Mouse (Mus musculus): Measurements from ENCODE around the gene Slc35d1. TPM values are rescaled to one million over a fixed set of nuclear protein-coding genes. Genes with fewer than 3 reads are reported as not detected.

The Slc35d1 gene
- polyA plus RNA-seq, 1 experiment from 2014 or later: 7.8 TPM

DNA sequence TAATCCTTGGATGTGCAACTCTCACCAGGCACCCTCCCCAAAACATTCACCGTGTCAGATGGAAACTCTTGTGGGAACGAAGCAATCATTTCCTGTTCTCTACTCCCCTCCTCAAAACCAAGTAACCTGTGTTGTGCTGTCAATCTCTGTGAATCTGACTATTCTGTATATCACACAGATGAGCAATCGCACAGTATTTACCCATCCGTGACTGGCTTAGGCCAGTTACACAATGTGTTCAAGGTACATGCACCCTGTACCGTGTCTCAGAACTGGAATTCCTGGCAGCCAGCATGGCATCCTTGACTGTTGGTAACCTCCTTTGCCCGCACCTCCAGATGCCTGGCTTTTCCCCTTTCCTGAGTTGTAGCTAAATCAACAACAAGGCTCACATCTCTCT is 1.1 kb upstream of the Slc35d1 start:
- H3K36me3 ChIP-seq: no peaks in the 10 kb centered on the region
- no peak overlapping the region for H3K9ac ChIP-seq (replicated peaks)
- no peak overlapping the region for H3K27ac ChIP-seq (replicated peaks)

GRCm38 (mm10) chr4:103214498-103214924 is 453 bp downstream of the Slc35d1 start:
- Histone ChIP-seq H3K4me1 (peaks cover 17% of the 10 kb centered on the region), H3K27ac (replicated peaks) (peak overlapping the region; percentile 99), H3K27me3 (no peaks in the 10 kb centered on the region), H3K4me2 (replicated peaks) (peak overlapping the region; percentile 68), H3K4me3 (peak overlapping the region; percentile 87), H3K9me3 (no peaks in the 10 kb centered on the region), H3K9ac (replicated peaks) (peak overlapping the region; percentile 95), H3K36me3 (peaks cover 6% of the 10 kb centered on the region)
- WGBS: under 1% methylated on average over 44 of the region's 48 CpGs
- ATAC-seq (ENCODE audit: low FRiP score, low read depth): peak; percentile 72

More for the DNA sequence above, 1.1 kb upstream of the Slc35d1 start:
- ATAC-seq (ENCODE audit: low FRiP score, low read depth): no peak
- H3K4me2 ChIP-seq (replicated peaks): no peak overlapping the region; the same call in 1 of the 2 replicates
- H3K4me1 ChIP-seq: peaks cover 19% of the 10 kb centered on the region
- H3K9me3 ChIP-seq: no peaks in the 10 kb centered on the region
- H3K4me3 ChIP-seq: no peak overlapping the region
- WGBS: 81% methylated on average over 6 of the region's 6 CpGs
- no peaks in the 10 kb centered on the region for H3K27me3 ChIP-seq

DNA sequence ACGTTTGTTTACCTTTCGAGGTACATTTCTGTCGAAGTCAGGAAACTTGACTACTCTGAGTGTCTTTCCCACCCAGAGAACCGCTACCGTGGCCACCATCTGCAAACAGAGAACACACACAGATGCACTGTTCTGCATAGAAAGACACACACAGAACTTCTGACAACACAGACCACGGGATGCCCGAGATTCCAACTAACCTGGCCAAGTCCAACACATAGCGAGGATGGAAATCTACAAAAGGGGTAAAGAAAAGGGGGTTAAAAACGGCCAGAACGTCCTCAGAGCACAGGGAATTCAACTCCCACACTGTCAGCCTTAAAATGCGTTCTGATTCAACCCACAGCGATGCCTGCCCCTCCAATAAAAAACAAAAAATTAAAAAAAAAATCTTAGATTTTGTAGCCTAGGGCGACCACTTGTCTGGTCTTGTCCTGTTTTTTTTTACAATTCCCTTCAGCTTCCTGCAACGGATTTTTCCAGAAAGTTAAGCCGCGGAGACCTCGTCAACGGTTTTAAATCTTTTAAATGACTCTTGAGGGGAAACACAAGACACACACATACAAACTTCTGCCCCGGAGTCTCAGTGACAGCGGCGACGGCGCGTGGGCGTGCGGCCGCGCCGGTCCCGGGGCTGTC is 986 bp downstream of the Slc35d1 start:
- H3K27ac ChIP-seq (replicated peaks): peak overlapping the region; percentile 99
- no peaks in the 10 kb centered on the region for H3K9me3 ChIP-seq
- H3K4me2 ChIP-seq (replicated peaks): peak overlapping the region; percentile 68
- H3K4me1 ChIP-seq: peaks cover 17% of the 10 kb centered on the region
- H3K36me3 ChIP-seq: peaks cover 9% of the 10 kb centered on the region
- WGBS: 6% methylated on average over 30 of the region's 30 CpGs
- peak overlapping the region; percentile 87 for H3K4me3 ChIP-seq
- no peak for ATAC-seq (ENCODE audit: low FRiP score, low read depth)
- H3K27me3 ChIP-seq: no peaks in the 10 kb centered on the region
- H3K9ac ChIP-seq (replicated peaks): peak overlapping the region; percentile 95

DNA sequence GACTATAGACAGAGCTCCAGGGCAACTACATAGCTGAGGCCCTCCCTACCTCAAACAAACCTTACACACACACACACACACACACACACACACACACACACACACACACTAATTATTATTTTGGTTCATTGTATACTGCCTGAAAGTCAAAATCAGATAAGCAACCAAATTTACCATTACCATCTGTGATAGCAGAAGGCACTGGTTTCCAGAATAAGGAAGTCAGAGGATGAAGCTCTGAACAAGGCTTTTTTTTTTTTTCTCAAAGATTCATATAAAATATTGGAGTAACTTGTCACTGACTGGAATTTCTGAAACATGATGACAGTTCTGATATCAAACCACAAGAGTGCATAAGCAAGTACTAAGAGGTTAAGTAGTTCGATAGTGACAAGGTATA is 6.4 kb downstream of the Slc35d1 start:
- Histone ChIP-seq H3K36me3 (peaks cover 40% of the 10 kb centered on the region), H3K4me1 (peaks cover 7% of the 10 kb centered on the region), H3K4me2 (replicated peaks) (no peak overlapping the region), H3K9ac (replicated peaks) (no peak overlapping the region), H3K27me3 (no peaks in the 10 kb centered on the region), H3K4me3 (no peak overlapping the region), H3K27ac (replicated peaks) (no peak overlapping the region), H3K9me3 (no peaks in the 10 kb centered on the region)
- no peak for ATAC-seq (ENCODE audit: low FRiP score, low read depth)
- 95% methylated on average over 1 of the region's 1 CpGs for WGBS

- WGBS: 100% methylated on average over 2 of the region's 2 CpGs
Observed at GRCm38 (mm10) chr4:103203646-103204045, 11.3 kb downstream of the Slc35d1 start.

DNA sequence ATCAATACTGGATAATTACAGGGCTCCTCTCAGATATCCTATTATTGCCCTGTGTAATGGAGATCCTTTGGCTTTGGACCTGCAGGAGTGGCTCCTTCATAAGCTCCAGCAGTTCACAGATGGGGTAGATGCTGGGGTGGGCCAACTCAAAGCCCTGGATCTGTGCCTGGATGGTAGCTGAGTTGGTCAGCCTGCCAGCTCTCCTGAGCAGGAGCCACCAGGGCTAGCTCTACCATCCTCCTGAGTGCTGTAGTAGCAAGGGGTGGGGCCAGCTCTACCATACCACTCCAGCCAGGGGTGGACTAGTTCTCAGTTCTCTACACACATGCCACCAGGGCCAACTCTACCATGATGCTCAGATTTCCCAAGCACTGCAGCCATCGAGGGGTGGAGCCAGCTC is 14.9 kb downstream of the Slc35d1 start:
- H3K9ac ChIP-seq (replicated peaks): no peak overlapping the region
- no peak overlapping the region for H3K4me2 ChIP-seq (replicated peaks)
- no peak overlapping the region for H3K27ac ChIP-seq (replicated peaks)
- H3K9me3 ChIP-seq: no peaks in the 10 kb centered on the region
- H3K4me3 ChIP-seq: no peak overlapping the region
- no peak for ATAC-seq (ENCODE audit: low FRiP score, low read depth)
- no peaks in the 10 kb centered on the region for H3K27me3 ChIP-seq
- 90% methylated on average over 1 of the region's 1 CpGs for WGBS
- peaks cover 29% of the 10 kb centered on the region for H3K36me3 ChIP-seq
- H3K4me1 ChIP-seq: no peaks in the 10 kb centered on the region

More at GRCm38 (mm10) chr4:103203646-103204045, 11.3 kb downstream of the Slc35d1 start:
- ATAC-seq (ENCODE audit: low FRiP score, low read depth): no peak
- Histone ChIP-seq H3K9ac (replicated peaks) (no peak overlapping the region), H3K4me3 (no peak overlapping the region), H3K36me3 (peaks cover 42% of the 10 kb centered on the region), H3K9me3 (no peaks in the 10 kb centered on the region), H3K4me1 (no peaks in the 10 kb centered on the region), H3K27ac (replicated peaks) (no peak overlapping the region), H3K27me3 (no peaks in the 10 kb centered on the region), H3K4me2 (replicated peaks) (no peak overlapping the region)

- Histone ChIP-seq H3K4me3 (no peak overlapping the region), H3K9ac (replicated peaks) (no peak overlapping the region), H3K9me3 (no peaks in the 10 kb centered on the region), H3K4me2 (replicated peaks) (no peak overlapping the region), H3K27ac (replicated peaks) (no peak overlapping the region), H3K36me3 (peaks cover 19% of the 10 kb centered on the region), H3K27me3 (no peaks in the 10 kb centered on the region), H3K4me1 (no peaks in the 10 kb centered on the region)
- ATAC-seq (ENCODE audit: low FRiP score, low read depth): no peak
- WGBS: 38% methylated on average over 4 of the region's 4 CpGs
Observed at GRCm38 (mm10) chr4:103199086-103199485, 15.9 kb downstream of the Slc35d1 start.

GRCm38 (mm10) chr4:103197401-103197800 is 17.6 kb downstream of the Slc35d1 start:
- H3K9ac ChIP-seq (replicated peaks): no peak overlapping the region
- no peak overlapping the region for H3K4me3 ChIP-seq
- no peak for ATAC-seq (ENCODE audit: low FRiP score, low read depth)
- H3K4me2 ChIP-seq (replicated peaks): no peak overlapping the region
- no peaks in the 10 kb centered on the region for H3K27me3 ChIP-seq
- H3K27ac ChIP-seq (replicated peaks): no peak overlapping the region
- peaks cover 19% of the 10 kb centered on the region for H3K36me3 ChIP-seq
- no peaks in the 10 kb centered on the region for H3K4me1 ChIP-seq
- no peaks in the 10 kb centered on the region for H3K9me3 ChIP-seq
- WGBS: 95% methylated on average over 8 of the region's 8 CpGs

DNA sequence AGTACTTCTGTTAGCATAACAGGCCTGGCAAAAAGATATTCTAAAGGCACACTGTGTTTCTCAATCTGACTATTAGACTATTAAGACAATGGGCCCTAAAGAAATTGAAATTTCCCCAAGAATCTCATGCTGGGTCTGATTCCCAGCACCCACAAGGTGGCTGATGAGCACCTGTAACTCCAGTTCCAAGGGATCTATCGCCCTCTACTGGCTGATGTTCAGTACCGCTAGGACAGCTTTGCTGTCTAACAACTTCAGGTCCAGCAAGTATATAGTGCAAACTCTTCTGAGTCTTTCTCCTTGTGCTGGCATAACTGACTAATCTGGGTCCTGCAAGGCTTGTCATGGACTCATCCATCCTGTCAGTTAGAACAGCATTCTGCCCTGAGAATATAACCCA is 22.5 kb downstream of the Slc35d1 start:
- H3K4me1 ChIP-seq: no peaks in the 10 kb centered on the region
- no peak overlapping the region for H3K4me2 ChIP-seq (replicated peaks)
- H3K4me3 ChIP-seq: no peak overlapping the region
- H3K9me3 ChIP-seq: no peaks in the 10 kb centered on the region
- 85% methylated on average over 2 of the region's 2 CpGs for WGBS
- no peak overlapping the region for H3K9ac ChIP-seq (replicated peaks)
- H3K27me3 ChIP-seq: no peaks in the 10 kb centered on the region
- H3K27ac ChIP-seq (replicated peaks): no peak overlapping the region
- ATAC-seq (ENCODE audit: low FRiP score, low read depth): no peak
- peaks cover 33% of the 10 kb centered on the region for H3K36me3 ChIP-seq

GRCm38 (mm10) chr4:103188786-103189640 is 26.0 kb downstream of the Slc35d1 start:
- H3K27me3 ChIP-seq: no peaks in the 10 kb centered on the region
- no peaks in the 10 kb centered on the region for H3K9me3 ChIP-seq
- no peak overlapping the region for H3K9ac ChIP-seq (replicated peaks)
- H3K27ac ChIP-seq (replicated peaks): no peak overlapping the region
- 90% methylated on average over 8 of the region's 8 CpGs for WGBS
- peaks cover 39% of the 10 kb centered on the region for H3K36me3 ChIP-seq
- ATAC-seq (ENCODE audit: low FRiP score, low read depth): no peak
- no peak overlapping the region for H3K4me3 ChIP-seq
- no peaks in the 10 kb centered on the region for H3K4me1 ChIP-seq
- H3K4me2 ChIP-seq (replicated peaks): no peak overlapping the region

DNA sequence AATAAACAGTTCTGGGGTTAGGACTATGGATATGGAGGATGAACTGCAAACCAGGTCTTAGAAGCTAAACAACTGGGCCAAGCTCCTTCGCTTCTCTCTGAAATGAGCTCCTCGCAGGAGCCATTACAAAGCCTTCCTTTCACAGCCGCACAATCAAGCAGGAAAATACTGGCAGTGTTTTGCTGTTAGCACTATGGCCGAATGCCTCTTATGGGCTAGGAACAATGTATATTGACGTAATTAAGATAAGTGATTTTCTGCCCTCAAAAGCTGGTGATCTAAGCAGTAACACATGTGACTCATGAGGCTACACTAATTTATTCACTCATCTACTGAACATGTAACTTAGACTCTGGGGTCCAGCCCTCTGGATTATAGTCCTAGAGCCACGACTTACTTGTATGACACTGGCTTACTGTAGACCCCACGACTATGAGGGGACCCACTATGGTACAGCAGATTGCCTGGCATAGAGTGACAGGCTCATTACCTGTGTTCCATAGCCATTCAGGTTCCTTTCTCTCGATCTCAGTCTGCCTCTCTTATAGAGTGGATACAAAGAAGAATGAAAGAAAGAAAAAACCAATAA is 34.6 kb downstream of the Slc35d1 start:
- peaks cover 17% of the 10 kb centered on the region for H3K36me3 ChIP-seq
- H3K27ac ChIP-seq (replicated peaks): no peak overlapping the region
- H3K4me1 ChIP-seq: peaks cover 9% of the 10 kb centered on the region; the same call in 1 of the 2 replicates
- H3K27me3 ChIP-seq: no peaks in the 10 kb centered on the region
- WGBS: 81% methylated on average over 8 of the region's 8 CpGs
- no peak overlapping the region for H3K4me2 ChIP-seq (replicated peaks)
- H3K4me3 ChIP-seq: no peak overlapping the region
- no peak overlapping the region for H3K9ac ChIP-seq (replicated peaks)
- H3K9me3 ChIP-seq: no peaks in the 10 kb centered on the region
- ATAC-seq (ENCODE audit: low FRiP score, low read depth): no peak

GRCm38 (mm10) chr4:103179581-103179980 is 35.4 kb downstream of the Slc35d1 start:
- Histone ChIP-seq H3K36me3 (peaks cover 17% of the 10 kb centered on the region), H3K4me1 (peaks cover 9% of the 10 kb centered on the region; the same call in 1 of the 2 replicates), H3K27me3 (no peaks in the 10 kb centered on the region), H3K27ac (replicated peaks) (no peak overlapping the region), H3K4me2 (replicated peaks) (no peak overlapping the region), H3K9me3 (no peaks in the 10 kb centered on the region), H3K9ac (replicated peaks) (no peak overlapping the region), H3K4me3 (no peak overlapping the region)
- no peak for ATAC-seq (ENCODE audit: low FRiP score, low read depth)
- 72% methylated on average over 3 of the region's 3 CpGs for WGBS

Measured in midbrain, embryonic 12.5 days (tissue).